Mouse (Mus musculus): ENCODE measurements around the gene Rgs5.

GRCm38 (mm10) chr1:169685257-169685656 lies 30.0 kb downstream of the Rgs5 start:
- TF ChIP-seq POLR2A (IDR thresholded peaks at IDR 0.05; ENCODE audit: insufficient read depth, low read depth, low read length): no peak
- no peak for TF ChIP-seq CTCF (IDR thresholded peaks at IDR 0.05)
- no peak for TF ChIP-seq EP300 (IDR thresholded peaks at IDR 0.05; ENCODE audit: insufficient read depth, low read depth, low read length)
